Mouse (Mus musculus) C2C12 (cell line): ENCODE data around the gene Fam172a.

Experiments used
- CEBPB ChIP-seq: IDR thresholded peaks from one replicate; pipeline ENCODE4 v1.6.1; 2011; ENCODE audit warnings: low read depth, mild to moderate bottlenecking, control low read depth, moderate library complexity
- CTCF ChIP-seq: IDR thresholded peaks from one replicate; pipeline ENCODE4 v1.5.1; 2011; ENCODE audit not compliant: control insufficient read depth, insufficient read depth, insufficient read length
- MYOD1 ChIP-seq: IDR thresholded peaks from one replicate; pipeline ENCODE4 v1.6.1; 2011; ENCODE audit warnings: low read depth; ENCODE audit not compliant: control insufficient read depth, insufficient read length
- USF1 ChIP-seq: IDR thresholded peaks from one replicate; pipeline ENCODE4 v1.6.1; 2011; ENCODE audit warnings: low read depth, mild to moderate bottlenecking, control low read depth, moderate library complexity

DNA sequence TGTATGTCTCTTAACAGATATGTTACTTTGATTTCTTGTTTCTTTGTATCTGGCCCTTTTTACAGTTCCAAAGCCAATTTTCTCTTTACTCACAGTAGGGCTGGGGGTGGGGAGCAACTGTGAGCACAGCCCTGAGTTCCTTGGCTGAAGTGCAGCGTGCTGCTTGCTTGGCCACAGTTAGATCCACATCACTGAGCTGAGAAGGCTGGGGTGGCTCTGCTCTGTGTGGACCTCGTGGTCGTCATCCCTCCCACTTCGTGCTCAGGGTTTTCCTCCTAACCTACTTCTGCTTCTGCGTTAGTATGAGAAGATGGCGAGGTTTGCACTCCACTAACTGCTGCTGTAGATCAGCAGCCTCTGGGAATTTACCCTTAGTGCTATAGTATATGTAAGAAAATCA, 341.4 kb downstream of the Fam172a start:
- TF ChIP-seq CTCF (no peak), USF1 (no peak), MYOD1 (no peak), CEBPB (no peak)
